Mouse (Mus musculus) CD4-positive, CD25-positive, alpha-beta regulatory T cell, adult 2 months (primary cell): Measurements from ENCODE around the gene Lect2.

Experiments used
- DNase-seq: peaks from one replicate; pipeline ENCODE4 v3.0.0-alpha.2; 2012; ENCODE audit warnings: low read depth, low spot score

Lect2 gene

DNA sequence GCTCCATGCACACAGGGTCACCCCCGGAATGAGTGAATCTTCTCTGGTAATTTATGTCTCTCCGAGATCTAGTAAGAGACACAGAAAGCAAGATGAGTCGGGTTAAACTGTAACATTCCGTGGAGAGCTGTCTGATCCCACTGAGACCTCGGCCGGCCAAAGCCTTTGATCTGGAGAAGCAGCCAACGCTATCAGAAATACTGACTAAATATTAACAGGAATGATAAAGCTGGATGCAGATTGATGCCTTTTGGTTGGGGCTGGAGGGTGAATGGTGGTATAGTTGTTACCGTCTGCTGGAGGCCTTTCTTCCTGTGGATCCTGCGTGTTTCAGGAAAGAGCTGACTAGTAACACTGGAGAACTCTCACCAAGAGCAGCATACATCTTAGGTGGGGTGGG lies at the start of gene Lect2:
Gene Lect2, minus strand, starts transcription at position 102 of the 400 bp plus-strand sequence.
- no peak for DNase-seq

DNA sequence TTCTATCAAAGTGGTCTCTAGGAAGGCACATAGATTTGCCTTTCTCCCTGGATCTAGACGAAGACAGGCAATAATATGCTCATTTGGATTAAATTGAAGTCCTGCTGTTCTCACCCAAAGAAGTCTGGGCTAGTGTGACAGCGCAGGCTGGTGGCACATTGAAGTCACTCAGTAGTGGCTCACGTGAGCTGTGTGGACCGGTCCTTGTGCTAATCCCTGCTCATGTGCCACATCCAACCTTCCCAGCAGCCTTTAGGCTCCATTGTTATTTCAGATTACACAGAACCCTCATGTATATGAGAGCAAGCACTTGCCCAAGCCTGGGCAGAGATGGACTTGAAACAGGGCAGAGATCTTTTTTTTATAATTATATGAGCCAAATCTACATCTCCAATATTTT lies 49.0 kb upstream of the Lect2 start:
- DNase-seq: no peak

DNA sequence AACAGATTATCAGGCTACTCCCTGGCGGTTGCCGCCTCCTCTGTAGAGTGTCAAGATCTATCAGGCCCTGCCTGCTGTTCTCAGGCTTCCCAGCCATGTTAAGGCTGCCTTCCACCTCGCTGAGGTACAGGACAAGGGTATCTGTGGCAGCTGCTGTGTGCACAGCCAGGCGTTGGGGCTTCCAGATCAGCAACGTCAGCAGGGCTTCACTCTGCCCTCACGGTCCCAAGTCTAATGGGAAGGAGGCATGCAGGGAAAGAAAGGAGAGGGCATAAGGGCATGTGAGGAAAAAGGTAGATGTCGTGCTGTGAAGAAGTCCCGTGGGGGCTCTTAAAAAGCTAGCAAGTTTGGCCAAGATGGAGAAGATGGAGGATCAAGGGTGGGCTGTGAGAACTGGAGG lies 46.9 kb upstream of the Lect2 start:
- DNase-seq: no peak

DNA sequence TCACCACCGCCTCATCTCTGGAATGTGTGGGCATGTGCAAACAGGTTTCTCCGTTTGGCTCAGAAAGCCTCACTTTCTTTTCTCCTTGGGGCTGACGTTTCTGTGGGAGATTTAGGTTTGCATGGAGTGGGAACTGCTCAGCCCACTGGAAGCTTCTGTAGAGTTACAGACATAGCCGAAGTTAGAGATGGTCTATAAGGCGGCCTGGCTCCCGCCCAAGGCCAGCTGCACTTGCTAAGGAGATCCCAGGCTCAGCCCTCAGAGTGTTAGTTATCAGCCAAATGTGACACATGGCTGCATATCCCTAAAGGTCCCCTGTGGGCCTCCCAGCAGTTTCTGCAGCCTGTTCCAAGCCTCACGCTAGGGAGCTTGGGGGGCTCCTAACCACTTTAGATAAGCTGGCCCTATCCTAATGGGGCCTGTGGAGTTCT lies 45.7 kb upstream of the Lect2 start:
- DNase-seq: no peak

DNA sequence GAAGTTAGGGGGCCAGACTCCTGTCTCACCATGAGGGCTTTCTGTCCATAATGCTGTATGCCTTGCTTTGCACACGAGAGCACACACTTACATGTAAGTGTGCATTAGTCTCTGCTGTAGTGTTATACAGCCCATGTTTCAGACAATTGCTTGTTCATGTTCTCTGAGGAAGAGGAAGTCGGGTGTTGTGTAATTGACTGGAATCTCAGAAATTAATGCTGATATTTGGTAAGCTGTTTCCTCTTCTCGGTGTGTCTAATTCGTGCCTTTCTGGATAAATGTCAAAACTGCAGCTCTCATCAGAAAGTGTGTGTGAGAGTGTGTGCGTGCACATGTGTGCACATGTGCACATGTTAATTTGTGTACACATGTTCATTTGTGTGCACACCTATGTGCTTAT lies 44.9 kb upstream of the Lect2 start:
- no peak for DNase-seq

DNA sequence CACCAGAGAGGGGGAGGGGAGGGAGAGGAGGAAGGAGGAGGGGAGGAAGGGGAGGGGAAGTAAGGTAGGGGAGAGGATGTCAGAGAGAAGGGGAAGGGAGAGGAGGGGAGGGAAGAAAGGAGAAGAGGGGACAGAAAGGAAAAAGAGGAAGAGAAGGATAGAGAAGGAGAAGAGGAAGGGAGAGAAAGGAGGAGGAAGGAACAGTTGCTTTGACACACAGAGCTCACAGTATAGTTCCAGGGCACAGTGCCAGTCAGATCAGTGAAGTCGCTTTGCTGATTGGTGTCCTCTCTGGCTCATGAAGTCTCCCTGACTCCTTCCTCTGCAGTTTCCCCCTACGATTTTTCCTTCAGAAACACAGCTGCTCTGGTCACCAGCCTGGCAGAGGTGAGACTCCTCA lies 43.6 kb upstream of the Lect2 start:
- DNase-seq: no peak

DNA sequence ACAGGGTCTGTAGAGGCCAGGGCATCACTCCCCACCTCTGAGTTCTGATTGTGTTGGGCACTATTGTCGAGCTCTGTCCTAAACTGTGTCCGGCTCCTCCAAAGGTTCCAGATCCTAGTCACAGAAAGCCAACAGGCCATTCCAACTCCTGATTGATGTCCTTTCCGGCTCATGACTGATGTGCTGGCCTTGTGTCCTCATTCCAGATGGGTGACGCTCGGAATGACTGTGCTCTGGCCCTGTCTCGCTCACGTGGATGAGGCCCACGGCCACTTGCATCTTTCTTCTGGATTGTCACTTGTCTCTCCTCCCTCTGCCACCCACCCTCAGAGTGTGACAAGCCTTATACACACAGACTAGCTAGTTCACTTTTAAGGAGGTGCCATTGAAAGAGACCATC lies 42.9 kb upstream of the Lect2 start:
- DNase-seq: no peak

DNA sequence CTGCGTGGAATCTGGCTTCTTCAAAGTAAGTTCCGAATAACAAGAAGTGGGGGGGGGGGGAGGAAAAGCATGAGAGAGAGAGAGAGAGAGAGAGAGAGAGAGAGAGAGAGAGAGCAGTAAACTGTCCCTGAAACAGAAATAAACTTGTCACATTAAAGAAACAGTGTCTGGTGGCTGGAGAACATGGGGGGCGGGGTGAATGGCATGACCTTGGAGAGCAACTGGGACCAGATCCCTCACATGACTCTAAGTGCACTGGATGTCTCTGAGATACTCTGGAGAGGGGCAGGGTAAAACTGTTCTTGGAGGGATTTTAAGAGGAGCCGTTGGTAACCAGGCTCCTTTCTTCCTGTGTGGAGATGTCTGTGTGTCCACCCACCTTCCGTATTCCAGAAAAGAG lies 41.9 kb upstream of the Lect2 start:
- DNase-seq: no peak

DNA sequence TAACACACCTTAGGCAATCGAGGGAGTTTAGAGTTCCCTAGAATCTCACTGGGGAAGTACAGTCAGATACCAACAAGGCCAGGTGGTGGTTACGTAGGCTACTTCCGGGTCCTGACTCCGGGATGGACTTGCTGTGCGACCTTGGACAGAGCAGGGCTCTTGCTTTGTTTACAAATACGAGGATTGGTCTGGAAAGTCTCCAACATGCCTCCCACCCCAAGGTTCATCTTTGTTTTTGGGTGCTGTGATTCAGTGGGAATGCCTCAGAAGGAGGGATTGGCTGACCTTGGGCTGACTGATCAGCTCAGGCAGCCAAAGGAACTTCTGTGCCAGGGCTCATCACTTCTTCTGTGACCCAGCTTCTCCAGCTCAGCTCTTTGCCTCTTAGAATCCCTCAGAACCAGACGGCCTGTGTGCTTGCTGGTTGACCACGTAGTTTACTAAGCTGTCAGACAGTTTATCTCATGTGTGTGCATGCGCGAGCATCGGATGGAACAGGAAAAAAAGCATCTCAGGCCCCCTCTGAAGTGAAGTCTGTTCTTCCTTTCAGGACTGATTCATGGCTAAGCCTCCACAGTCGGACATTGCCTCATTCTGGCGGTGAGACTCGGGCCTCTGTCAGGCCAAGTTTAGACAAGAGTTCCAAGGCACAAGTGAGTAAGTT lies 40.3 kb upstream of the Lect2 start:
- DNase-seq: no peak

DNA sequence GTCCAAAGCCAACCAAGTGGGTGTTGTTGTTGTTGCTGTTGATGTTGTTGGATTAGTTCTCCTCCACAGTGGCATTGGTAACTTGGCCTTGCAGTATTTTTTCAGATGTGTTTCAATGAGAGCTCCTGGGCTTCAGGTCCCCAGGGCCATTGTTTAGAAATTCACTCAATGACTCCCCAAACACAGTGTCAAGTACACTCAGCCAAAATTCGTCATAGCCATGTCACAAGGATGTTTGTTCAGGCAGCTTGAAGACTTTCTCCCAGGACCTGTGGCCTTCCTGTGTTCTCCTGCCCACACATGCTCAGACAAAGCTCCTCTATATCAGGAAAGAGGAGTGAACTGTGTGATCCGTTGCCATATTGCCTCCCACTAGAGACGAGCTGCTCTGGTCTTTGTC lies 37.7 kb upstream of the Lect2 start:
- no peak for DNase-seq

DNA sequence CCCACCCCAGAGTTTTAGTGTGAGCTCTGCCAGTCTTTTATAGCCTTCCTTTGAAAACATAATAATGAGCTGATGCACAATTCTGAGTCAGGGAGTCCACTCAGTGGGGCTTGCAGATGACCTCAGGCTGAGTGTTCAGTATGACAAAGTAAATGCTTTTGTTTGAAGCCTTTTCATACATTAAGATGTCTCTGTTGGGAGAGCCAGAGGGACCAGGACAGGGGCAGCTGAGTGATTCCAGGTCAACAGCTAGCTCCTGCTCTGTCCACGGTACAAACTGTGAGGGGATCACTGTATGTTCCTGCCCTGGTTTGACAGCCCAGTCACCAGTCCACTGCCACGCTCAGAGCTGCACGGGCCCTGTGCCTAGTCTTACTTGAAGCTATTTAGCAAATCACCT lies 34.4 kb upstream of the Lect2 start:
- no peak for DNase-seq

DNA sequence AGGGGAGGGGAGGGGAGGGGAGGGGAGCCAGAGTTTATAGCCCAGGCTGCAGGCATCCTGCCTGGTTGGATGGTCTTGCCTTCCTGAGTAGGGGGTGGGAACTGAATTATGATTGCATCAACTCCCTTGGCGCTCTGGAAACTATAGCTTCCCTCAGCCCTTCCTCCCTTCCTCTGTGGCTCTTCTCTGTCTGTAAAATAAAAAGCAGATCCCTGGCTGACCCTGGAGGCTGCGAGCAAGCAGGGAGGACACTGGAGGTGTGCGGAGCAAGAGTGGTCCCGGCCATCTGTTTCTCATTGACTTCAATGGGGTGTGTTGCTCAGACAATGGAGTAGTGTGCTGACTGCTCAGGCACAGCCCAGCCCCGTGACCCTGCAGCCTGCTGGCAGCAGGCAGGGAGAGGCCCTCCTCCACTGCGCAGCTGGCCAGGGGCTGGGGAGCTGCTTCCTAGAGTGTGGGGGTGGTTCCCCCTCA lies 33.7 kb upstream of the Lect2 start:
- DNase-seq: no peak

DNA sequence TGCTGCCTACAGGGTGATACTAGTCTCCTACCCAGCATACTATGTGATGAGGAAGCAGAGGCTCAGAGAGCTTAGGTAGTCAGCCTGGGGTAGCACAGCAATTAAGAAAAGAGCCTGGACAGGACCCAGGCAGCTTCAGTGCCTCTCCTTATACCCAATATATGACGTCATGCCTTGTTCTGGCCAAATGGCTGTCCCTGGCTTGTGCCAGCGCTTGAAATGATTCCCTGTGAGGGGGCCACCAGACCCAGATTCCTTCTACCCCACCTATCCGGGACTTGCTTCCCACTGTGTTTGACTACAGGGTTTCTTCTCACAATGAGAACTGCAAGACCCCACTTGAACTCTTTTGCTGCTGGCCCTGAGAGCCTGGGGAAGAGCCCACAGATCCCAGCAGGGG lies 33.2 kb upstream of the Lect2 start:
- DNase-seq: no peak

DNA sequence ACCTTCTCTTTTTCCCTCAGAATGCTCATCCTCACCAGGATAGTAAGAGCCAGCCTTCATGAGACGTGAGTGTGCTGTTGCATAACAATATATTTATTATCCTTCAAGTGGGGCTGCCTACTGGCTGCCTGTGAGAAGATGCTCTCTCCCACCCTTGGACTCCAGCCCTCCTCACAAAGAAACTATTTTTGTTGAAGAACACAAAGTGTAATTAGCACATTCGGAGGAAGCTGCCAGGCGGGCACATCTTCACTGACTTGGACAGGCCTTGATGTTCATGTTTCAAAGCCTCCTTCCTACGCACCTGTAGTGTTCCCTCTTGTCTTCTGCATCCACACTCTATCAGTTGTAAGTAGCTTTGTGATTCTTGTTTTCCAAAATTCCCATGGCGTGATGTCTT lies 32.1 kb upstream of the Lect2 start:
- no peak for DNase-seq

DNA sequence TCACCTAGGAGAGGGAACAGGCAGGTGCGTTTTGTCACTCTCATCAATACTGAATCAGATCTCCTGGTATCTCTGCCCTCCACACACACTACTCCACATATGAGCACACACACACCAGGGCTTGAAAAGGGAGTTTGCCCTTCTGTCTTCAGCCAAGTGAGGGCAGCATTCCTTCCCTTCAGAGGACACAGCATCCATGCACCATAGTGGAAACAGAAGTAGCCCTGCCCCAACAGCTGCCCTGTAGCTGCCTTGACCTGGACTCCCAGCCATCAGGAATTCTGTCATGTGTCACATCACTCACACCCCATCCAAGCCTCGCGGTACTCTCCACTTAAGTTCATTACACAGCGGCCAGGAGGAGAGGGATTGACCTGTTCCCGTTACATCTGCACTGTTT lies 29.8 kb upstream of the Lect2 start:
- DNase-seq: no peak

DNA sequence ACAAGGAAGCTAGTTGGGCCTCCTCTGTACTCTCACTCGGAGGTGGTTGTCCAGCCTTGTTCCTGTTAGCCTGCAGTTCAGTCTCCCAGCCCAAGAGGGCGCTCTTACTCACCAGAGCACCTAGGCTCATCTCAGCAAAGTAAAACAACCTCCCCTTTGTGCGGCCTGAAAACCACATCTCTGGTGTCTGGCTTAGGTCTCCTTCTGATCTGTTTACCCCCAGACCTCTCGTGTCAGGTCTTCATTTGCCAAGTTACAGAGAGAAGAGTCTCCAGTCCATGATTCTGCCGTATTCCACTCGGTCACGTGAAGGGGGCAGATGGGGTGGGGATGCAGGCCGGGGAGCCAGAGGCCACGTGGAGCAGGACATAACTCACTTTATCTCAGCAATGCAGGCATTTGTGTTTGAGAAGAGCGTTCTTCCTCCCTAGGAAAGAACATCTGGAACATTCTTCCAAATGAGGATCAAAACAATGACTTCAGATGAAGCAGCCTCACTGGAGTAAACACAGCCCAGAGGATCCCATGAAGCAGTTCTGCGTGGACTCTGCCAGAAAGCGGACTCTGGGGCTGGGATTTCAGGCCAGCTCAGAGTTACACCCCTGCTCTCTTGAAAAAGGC lies 27.5 kb upstream of the Lect2 start:
- peak; percentile 63 for DNase-seq

DNA sequence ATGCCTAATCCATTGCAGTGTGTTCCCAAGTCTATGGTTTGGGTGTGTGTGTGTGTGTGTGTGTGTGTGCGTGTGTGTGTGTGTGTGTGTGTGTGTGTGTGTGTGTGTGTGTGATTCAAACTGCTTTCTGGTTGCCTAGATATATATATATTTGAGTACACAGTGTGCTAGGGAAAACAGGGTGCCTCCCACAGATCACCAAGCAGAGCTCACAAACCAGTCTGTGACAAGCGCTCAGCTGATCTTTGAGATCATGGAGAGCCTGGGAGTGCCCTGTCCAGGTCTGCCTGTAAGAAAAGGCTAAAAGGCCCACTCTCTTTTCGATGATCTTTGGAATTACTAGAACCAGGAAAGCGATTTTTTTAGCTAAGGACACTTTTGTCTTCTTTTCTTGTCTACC lies 26.8 kb upstream of the Lect2 start:
- no peak for DNase-seq

DNA sequence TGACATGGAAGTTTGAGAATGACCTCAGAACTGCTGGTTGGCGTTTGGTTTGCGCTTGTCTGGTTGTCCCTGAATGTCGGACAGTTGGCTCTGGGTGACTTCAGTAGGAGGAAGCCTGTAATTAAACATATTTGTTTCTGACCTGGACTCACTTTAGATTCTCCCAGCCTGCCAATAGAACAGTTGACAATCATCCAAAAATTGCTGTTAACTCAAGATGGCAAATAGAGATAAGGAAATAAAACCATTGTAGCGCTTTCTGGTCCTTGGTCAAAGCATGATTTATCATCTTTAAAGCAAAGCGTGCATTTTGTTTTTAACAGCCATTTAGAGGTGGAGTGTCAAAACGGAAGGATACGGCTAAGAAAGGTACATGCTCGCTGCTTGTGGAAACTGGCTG lies 23.3 kb upstream of the Lect2 start:
- no peak for DNase-seq

DNA sequence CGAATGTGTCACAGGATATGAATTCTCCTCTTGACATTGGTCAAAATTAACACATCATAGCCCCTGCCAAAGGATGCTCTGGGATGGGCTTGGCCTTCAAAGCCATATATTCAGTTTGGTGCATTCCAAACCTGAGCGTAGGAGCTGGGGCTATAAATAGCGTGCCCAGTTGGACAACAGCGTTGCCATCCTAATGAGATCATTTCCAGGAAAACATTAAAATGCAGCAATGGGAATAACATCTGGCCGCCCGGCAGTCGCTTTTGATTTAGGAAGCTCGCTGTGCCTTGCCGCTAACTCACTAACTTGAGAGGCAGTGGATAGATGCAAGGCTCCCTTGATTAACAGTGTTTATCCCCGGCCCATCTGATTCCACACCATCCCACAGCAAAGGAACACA lies 18.0 kb upstream of the Lect2 start:
- DNase-seq: no peak

DNA sequence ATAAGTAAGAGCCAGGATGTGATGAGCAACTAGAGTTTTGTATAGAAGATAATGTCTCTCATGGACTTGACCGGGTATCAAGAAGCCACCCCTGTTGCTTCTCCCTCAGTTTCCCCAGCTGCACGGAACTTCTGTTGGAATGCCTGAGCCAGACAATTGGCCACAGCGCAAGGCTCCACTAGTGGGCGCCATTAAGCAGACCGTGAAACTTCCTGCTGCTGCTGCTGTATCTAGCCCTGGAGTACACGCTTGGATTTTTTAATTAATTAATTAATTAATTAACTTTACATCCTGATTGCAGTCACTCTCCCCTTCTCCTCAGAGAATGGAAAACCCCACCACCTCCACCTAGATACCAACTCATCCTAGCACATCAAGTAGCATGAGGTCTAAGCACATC lies 14.8 kb upstream of the Lect2 start:
- peak; percentile 36 for DNase-seq

DNA sequence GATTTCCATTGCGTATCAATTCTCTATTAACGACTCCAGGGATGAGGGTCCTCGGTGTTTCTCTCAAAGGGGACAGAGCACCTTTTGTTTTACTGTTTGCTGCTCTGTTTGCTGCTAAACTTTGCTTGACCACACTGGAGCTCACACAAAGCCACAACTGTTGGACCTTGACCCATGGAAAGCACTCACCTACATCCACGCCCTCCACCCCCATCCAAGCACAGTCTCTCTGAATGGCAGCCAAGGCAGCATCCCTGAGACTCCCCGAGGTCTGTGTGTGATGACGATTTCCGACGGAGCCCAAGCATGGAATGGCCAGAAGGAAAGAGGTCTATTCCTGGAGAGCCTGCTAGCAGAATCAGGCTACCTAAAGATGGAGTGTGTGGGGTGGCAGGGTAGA lies 12.8 kb upstream of the Lect2 start:
- DNase-seq: no peak

DNA sequence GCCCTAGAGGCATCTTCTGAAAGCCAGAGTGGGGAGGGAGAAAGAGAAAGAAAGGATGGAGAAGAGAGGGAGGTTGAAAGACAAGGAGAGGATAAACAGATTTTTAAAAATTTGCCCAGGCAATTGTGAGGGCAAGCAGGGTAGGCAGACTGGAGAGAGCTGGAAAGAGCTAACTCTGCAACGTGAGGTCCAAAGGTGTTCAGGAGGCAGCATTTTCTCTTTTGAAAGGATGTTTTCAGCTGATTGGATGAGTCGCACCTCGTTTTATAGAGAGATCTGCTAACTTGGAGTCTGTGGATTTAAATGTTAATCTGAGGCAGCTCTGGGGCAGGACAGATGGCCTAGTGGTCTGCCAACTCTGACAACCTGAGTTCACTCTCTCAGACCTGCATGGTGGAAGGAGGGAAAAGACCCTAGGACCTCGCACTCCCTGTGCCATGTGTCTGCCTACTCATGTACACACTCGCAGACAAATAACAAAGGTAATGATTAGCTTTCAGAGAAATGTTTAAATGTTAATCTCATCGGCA lies 11.6 kb upstream of the Lect2 start:
- DNase-seq: no peak

DNA sequence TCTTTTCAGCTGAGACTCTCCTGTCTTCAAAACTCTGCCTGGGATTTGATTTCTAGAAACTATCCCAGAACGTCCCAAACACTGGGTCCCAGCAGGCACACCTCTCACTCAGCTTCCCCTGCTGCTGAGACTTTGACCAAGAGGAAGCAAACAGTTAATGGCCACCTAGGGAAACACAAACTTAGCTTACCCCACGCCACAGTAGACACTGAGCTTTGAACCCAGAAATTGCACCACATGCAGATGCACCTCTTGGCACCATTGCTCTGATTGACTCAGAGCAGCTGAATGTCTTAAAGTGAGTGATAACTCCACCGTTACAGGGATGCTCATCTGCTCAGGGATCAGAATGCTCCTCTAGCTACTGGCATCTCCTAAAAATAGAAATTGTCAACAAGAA lies 10.5 kb upstream of the Lect2 start:
- DNase-seq: no peak

DNA sequence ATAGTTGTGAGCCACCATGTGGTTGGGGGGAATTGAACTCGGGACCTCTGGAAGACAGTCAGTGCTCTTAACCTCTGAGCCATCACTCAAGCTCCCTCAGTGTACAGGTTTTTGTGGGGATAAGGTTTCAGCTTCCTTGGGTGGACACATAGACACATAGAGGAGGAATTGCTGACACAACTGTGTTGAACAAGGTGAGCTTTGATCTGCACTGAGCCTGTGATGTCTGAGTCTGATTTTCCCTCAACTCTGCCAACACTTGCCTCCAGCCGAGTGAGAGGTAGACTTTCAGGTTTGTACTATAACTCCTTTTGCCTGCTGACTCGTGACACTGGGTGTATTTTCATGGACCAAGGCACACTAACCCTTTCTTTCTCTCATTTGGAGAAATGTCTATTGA lies 8.4 kb upstream of the Lect2 start:
- DNase-seq: no peak
